Mouse (Mus musculus) heart, embryonic 14.5 days (tissue): Measurements from ENCODE around the gene Sftpa1. TPM values are rescaled to one million over a fixed set of nuclear protein-coding genes. Genes with fewer than 3 reads are reported as not detected.

Source experiments
- ATAC-seq: fragments of 200-750 bp; cut with Nextera tagmentation; 2 replicates; pipeline ENCODE4 v1.8.0; 2017; ENCODE audit warnings: low read depth, moderate TSS enrichment; ENCODE audit not compliant: insufficient number of reproducible peaks, insufficient read depth, low FRiP score
- H3K27ac ChIP-seq, 2 experiments: fragments of 200-500 bp in 1 of 2; fragments of 300-500 bp in 1 of 2; sonication (generic) in 1 of 2; replicated peaks in 1 of 2; 2 replicates each; pipeline ENCODE4 v1.5.1; 2012 to 2014; ENCODE audit warnings: low read depth in 2 of 2, low read length in 2 of 2, control low read depth in 1 of 2, mild to moderate bottlenecking in 1 of 2, mixed read lengths in 1 of 2; ENCODE audit not compliant: control insufficient read depth in 1 of 2, insufficient read depth in 1 of 2
- H3K27me3 ChIP-seq: fragments of 300-500 bp; sonication (generic); 2 replicates; pipeline ENCODE4 v1.6.1; 2014; ENCODE audit warnings: mild to moderate bottlenecking, low read length, control low read depth; ENCODE audit not compliant: control insufficient read depth, insufficient read depth
- H3K36me3 ChIP-seq: fragments of 300-500 bp; sonication (generic); 2 replicates; pipeline ENCODE4 v1.6.1; 2014; ENCODE audit warnings: mild to moderate bottlenecking, control low read depth, low read length, mixed read lengths; ENCODE audit not compliant: control insufficient read depth, insufficient read depth
- H3K4me1 ChIP-seq, 2 experiments: fragments of 200-500 bp in 1 of 2; fragments of 300-500 bp in 1 of 2; sonication (generic) in 1 of 2; 2 replicates each; pipeline ENCODE4 v1.6.1; 2012 to 2014; ENCODE audit warnings: low read length in 2 of 2, control low read depth in 1 of 2, mixed read lengths in 1 of 2; ENCODE audit not compliant: control insufficient read depth in 2 of 2, insufficient read depth in 2 of 2
- H3K4me2 ChIP-seq: fragments of 300-500 bp; sonication (generic); 2 replicates; pipeline ENCODE4 v1.6.1; 2014; ENCODE audit warnings: mild to moderate bottlenecking, low read length
- H3K4me3 ChIP-seq, 2 experiments: fragments of 200-500 bp in 1 of 2; fragments of 300-500 bp in 1 of 2; sonication (generic) in 1 of 2; 2 replicates each; pipeline ENCODE4 v1.5.1; 2012 to 2014; ENCODE audit warnings: low read length in 2 of 2, mild to moderate bottlenecking in 2 of 2, control low read depth in 1 of 2, low read depth in 1 of 2, moderate library complexity in 1 of 2; ENCODE audit not compliant: control insufficient read depth in 1 of 2, insufficient read depth in 1 of 2
- H3K9ac ChIP-seq: fragments of 300-500 bp; sonication (generic); 2 replicates; pipeline ENCODE4 v1.6.1; 2014; ENCODE audit warnings: mild to moderate bottlenecking, low read length
- H3K9me3 ChIP-seq: fragments of 300-500 bp; sonication (generic); 2 replicates; pipeline ENCODE4 v1.6.1; 2016; ENCODE audit warnings: low read length, control low read depth; ENCODE audit not compliant: control insufficient read depth
- WGBS: fragments of 180-500 bp; shearing (Covaris S2); extraction: QIAGEN DNeasy Blood & Tissue Kit; methylation state at CpG from one replicate; pipeline ENCODE4 v1.1.7; 2014; 5-methylcytosine and 5-hydroxymethylcytosine counted together
- polyA plus RNA-seq: library from polyadenylated mRNA; unstranded; fragments of >200 nt; fragmentation: Nextera tagmentation; extraction: Ambion mirVana; gene quantifications from 2 replicates; pipeline ENCODE4 v1.2.1, GENCODE M21; 2014

Gene Sftpa1
- polyA plus RNA-seq, 1 experiment from 2014 or later, result 0.24 TPM

DNA sequence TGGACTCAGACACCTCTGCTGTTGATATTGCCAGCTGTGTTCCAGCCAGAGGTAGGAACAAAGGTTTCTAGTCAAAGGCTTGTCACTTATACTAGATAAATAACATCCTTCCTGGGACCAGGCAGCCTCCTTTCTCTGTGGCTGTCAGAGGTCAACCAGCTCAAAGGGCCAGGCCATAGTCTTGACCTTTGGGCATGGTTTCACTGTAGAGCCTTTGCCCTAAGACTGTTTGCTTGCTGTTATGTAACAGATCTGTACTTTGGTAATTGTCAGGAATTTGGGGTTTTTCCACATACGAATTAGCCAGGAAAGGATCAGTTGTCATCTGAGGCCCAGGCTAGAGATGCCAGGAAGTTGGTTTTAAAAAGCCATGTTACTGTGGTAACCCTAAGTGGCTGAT is 29.2 kb downstream of the Sftpa1 start:
- WGBS, result 29% methylated on average over 1 of the region's 1 CpGs
- H3K36me3 ChIP-seq, result no peaks in the 10 kb centered on the region
- H3K27me3 ChIP-seq, result no peaks in the 10 kb centered on the region
- no peak for ATAC-seq
- H3K9me3 ChIP-seq, result no peaks in the 10 kb centered on the region
- peaks cover 2 to 4% of the 10 kb centered on the region in 2 experiments; a peak in 1 of 4 replicates for H3K4me1 ChIP-seq
- no peak overlapping the region for H3K27ac ChIP-seq
- no peak overlapping the region for H3K9ac ChIP-seq
- no peak overlapping the region for H3K4me2 ChIP-seq
- H3K4me3 ChIP-seq, result no peak overlapping the region

GRCm38 (mm10) chr14:41162663-41163062 is 31.1 kb downstream of the Sftpa1 start:
- no peak for ATAC-seq
- Histone ChIP-seq H3K9me3 (no peaks in the 10 kb centered on the region), H3K36me3 (no peaks in the 10 kb centered on the region), H3K4me1 (peaks cover 2 to 12% of the 10 kb centered on the region in 2 experiments; a peak in 2 of 4 replicates), H3K4me3 (no peak overlapping the region), H3K4me2 (no peak overlapping the region), H3K27me3 (no peaks in the 10 kb centered on the region), H3K9ac (no peak overlapping the region), H3K27ac (no peak overlapping the region)
- 6% methylated on average over 2 of the region's 2 CpGs for WGBS

DNA sequence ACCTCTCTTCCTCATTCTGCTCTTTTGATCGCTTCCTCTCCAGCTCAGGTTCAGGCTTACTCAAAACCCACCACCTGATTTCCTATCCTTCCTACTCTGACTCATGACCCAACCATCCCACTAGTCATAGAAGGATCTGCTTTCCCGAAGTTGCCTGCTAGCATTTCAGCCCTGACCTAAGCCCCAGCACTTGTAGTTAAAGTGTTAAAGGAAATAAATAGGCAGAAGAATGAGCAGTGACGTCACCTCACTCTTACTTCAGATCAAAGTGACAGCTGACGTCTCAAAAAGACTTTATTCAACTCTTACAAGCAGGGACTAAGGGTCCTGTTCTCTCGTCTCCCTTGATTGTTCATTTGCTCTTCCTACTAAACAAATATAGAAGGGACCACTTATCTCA is 35.7 kb downstream of the Sftpa1 start:
- Histone ChIP-seq H3K4me3 (no peak overlapping the region), H3K4me2 (no peak overlapping the region), H3K27me3 (no peaks in the 10 kb centered on the region), H3K4me1 (peaks cover 5 to 18% of the 10 kb centered on the region in 2 experiments; a peak in 3 of 4 replicates), H3K36me3 (no peaks in the 10 kb centered on the region), H3K9ac (no peak overlapping the region), H3K9me3 (no peaks in the 10 kb centered on the region), H3K27ac (no peak overlapping the region)
- WGBS, result 26% methylated on average over 5 of the region's 5 CpGs
- no peak for ATAC-seq

DNA sequence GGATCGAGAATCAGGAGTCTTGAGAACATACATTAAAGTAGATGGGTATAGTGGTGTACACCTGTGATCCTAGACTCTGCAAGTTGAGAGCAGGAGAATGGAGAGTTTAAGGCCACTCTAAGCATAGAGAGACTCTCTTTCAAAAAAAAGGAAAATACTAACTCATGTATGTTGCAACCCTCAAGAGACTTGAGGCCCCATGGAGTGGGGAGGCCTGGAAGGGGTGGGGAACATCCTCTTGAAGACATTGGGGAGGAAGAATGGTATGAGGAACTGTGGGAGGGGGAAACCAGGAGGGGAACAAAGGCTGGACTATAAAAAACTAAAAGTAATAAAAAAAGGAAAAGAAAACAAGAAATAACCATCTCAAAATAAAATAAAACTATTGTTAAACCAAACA is 37.0 kb downstream of the Sftpa1 start:
- Histone ChIP-seq H3K4me3 (no peak overlapping the region), H3K27ac (no peak overlapping the region), H3K27me3 (no peaks in the 10 kb centered on the region), H3K9ac (no peak overlapping the region), H3K36me3 (no peaks in the 10 kb centered on the region), H3K9me3 (no peaks in the 10 kb centered on the region), H3K4me2 (no peak overlapping the region), H3K4me1 (peaks cover 5 to 18% of the 10 kb centered on the region in 2 experiments; a peak in 3 of 4 replicates)
- 83% methylated on average over 1 of the region's 1 CpGs for WGBS
- no peak for ATAC-seq

DNA sequence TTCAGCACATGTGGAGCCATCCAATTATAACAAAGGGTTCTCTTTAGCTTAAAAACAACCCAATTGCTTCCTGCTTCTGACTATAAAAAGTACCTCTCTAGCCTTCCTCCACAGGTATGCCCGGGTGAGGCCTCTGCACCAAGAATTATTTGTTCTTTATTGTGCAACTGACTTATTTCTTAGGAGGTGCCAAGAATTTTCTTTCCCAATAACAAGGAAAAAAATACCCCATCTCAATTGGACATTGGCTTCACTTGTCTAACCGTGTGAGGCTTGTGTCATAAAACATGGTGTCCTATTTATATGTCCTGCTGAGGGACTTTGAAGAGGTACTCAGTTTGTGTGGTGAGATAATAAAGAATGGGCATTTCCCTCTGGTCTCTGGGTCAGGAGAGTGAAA is 38.9 kb downstream of the Sftpa1 start:
- no peak for ATAC-seq
- Histone ChIP-seq H3K4me2 (no peak overlapping the region), H3K9me3 (no peaks in the 10 kb centered on the region), H3K9ac (no peak overlapping the region), H3K36me3 (no peaks in the 10 kb centered on the region), H3K4me1 (peaks cover 5 to 18% of the 10 kb centered on the region in 2 experiments; a peak in 3 of 4 replicates), H3K27me3 (no peaks in the 10 kb centered on the region), H3K4me3 (no peak overlapping the region), H3K27ac (no peak overlapping the region)
- 82% methylated on average over 2 of the region's 2 CpGs for WGBS

DNA sequence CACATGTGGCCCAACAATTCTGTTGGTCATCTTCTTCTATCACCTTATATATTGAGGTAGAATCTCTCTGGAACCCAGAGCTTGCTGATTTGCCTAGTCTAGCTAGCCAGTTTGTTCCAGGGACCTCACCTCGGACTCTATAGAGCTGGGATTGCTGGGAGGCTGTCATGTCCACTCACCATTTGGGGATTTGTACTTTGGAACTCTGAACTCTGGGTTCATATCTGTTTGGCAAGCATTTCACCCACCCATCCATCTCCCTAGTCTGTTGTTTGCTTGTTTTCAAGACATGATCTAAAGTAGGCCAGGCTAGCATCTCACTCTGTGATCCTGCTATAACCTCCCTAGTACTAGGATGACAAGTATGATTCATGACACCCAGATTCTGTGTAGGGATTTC is 43.2 kb downstream of the Sftpa1 start:
- ATAC-seq, result no peak
- WGBS, result 63% methylated on average over 1 of the region's 1 CpGs
- no peaks in the 10 kb centered on the region for H3K9me3 ChIP-seq

GRCm38 (mm10) chr14:41185059-41185821 is 53.7 kb downstream of the Sftpa1 start, which contains the start of gene Sftpd:
TSS of gene Sftpd (minus strand) at chr14:41185149.
- no peak within 1 kb of the TSS for H3K9ac ChIP-seq
- 75% methylated on average over 4 of the region's 4 CpGs for WGBS
- no peak within 1 kb of the TSS for H3K4me3 ChIP-seq
- H3K27me3 ChIP-seq, result no peaks in the 10 kb centered on the region
- no peak for ATAC-seq
- no peaks in the 10 kb centered on the region for H3K36me3 ChIP-seq
- H3K4me1 ChIP-seq, result no peaks in the 10 kb centered on the region
- H3K9me3 ChIP-seq, result no peaks in the 10 kb centered on the region
- H3K4me2 ChIP-seq, result no peak within 1 kb of the TSS
- no peak within 1 kb of the TSS for H3K27ac ChIP-seq

More for the DNA sequence above, 43.2 kb downstream of the Sftpa1 start:
- Histone ChIP-seq H3K36me3 (no peaks in the 10 kb centered on the region), H3K4me1 (no peaks in the 10 kb centered on the region), H3K4me2 (no peak overlapping the region), H3K9ac (no peak overlapping the region), H3K4me3 (no peak overlapping the region), H3K27ac (no peak overlapping the region), H3K27me3 (no peaks in the 10 kb centered on the region)
